Mouse (Mus musculus) retina, embryonic 14.5 days (tissue): ENCODE results near the gene Prkra.

Experiments used
- DNase-seq: peaks from one replicate; pipeline ENCODE4 v3.0.0-alpha.2; 2015; ENCODE audit warnings: low spot score

The Prkra gene

DNA sequence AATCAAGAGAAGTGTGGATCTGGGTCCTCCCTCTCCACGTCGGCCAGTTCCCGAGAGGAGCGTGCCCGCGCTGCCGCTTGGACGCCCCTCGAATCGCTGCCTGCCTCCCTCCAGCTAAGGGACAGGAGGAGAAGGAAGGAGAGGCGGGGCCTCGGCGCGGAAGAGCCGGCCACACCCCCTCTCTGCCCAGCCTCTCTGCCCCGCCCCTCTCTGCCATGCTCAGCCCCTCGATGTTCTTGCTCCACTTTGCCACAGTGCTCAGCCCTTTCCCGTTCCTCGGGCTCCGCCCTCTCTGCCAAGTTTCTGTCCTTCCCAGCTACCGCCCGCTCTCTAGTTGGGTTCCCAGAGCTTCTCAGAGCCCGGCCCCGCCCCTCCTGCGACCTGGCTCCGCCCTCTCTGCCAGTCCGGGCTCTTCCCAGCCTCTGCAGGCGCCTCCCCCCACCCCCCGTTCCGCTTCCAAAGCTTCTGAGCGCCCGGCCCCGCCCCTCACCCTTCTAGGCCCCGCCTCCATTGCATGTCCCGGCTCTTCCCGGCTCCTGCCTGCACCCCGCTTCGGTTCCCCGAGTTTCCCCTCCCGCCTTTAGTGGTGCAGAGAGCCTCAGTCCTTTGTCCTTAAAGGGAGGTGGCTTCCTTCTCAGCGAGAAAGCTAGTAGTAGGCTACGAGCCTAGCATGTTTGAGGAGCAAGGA lies at the start of gene Prkra, which contains the start of gene Pjvk:
Prkra (minus strand) TSS at position 133 of the 688 bp plus-strand sequence.
Pjvk (plus strand) TSS at position 594 of the 688 bp plus-strand sequence.
- peak; percentile 99 for DNase-seq

DNA sequence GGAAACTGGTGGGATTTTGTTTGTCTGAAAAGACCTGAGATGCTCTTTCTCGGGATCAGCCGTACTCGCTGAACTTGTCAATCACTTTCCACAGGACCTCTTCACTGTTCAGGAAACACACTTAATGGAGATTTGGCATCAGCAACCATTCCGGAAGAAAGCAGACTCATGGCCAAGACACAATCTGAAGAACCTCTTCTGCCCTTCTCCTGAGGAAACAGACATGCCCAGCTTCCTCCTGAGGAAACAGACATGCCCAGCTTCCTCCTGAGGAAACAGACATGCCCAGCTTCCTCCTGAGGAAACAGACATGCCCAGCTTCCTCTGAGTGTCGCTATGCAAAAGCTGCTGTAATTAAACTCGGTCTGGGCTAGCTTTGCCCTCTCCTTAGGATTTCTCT lies 47.5 kb upstream of the Prkra start:
- no peak for DNase-seq

DNA sequence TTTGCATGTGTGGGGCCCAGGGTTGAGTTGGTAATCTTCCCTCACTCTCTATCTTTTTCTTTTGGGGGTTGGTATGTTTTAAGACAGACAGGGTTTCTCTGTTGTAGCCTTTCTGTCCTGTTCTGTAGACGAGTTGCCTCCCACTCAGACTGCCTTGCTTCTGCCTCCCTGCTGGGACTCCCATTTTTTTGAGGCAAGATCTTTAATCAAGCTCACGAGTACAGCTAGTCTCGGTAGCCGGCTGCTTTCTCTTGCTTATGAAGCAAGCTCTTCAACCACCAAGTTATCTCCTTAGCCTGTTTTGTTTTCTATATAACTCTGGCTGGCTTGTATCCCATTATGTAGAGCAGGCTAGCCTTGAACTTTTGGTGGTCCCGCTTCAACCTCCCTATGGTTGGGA lies 46.0 kb upstream of the Prkra start:
- DNase-seq: no peak

DNA sequence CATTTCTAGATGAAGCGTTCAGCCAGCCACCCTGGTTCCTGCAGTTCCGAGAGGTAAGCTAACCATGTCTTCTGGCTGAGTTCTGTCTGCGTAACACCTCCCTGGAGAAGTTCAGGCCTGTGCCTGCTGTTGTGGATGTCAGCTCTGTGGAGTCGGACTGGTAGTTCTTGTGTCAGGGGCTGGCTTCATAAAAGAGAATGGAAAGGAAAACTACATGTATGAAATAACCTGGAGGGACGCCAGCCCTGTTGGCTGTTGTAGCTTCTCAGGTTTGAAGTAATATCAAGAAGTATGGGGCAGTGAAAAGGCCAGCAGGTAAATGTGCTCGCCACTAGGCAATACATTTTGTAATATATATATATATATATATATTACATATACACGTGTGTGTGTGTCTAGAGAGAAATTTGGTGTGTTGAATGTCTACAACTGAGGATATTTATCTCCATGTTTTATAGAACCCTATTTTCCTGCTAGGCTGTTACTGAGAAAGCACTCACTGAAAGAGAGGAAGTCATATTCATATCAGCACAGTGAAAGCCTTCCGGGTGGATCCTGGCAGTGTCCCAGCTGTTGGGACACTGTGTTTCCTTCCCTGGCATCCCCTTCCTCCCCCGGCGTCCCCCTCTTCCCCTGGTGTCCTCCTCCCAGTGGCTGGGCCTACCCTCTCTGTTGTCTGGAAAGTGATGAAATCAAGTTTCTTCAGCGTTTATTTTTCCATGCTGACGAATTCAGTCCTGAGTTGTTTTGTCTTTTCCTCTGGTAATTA lies 42.8 kb upstream of the Prkra start:
- DNase-seq: no peak

DNA sequence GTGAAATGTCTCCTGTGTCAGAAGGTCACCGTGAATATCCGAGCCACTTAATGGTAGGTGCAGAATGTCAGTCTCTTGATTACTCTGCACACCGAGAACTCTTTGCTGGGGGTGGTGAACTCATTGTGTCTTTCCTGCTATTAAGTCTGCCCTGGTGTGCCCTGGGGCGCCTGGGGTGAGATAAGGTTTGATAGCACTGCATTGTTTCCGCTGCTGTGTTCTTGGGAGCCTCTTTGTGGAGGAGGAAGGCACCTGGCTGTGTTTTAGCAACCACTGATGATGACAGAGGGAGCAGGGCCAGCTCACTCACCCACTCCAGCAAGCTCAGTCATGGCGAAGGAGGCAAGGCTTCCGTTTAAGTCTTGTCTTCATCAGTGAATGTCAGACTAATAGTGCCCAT lies 40.3 kb upstream of the Prkra start:
- no peak for DNase-seq

DNA sequence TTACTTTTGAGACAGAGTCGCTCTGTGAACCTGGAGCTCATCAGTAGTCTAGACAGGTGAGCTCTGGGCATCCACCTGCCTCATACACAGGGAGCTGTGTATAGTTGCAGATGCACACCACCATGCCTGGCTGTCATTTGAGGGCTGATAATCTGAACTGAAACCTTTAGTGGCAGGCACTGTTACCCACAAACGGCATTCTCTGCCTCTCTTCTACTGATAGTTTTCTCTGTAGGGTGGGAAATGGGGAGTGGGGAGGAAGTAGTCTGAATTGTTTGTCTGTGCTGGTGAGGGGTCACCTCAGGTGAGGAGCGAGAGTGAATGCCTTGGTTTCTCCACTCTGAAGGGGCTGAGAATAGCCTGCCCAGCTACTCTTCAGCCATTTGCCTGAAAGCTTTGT lies 39.8 kb upstream of the Prkra start:
- no peak for DNase-seq

DNA sequence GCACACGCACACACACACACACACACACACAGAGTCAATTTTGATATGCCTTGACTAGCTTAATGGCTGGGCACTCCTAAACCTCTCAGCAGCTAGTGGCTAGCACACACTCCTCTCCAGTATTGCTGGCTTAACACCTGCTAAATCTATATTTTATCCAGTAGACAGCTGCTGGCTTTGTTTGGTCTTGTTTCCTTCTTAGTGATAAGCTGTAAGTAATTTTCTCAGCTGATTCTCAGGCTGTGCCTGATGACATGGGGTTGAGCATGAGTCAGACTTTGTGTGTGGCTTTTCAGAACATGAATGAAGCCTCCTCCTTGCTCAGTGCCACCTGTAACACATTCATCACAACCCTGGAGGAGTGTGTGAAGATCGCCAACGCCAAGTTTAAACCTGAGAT lies 39.2 kb upstream of the Prkra start:
- DNase-seq: no peak

DNA sequence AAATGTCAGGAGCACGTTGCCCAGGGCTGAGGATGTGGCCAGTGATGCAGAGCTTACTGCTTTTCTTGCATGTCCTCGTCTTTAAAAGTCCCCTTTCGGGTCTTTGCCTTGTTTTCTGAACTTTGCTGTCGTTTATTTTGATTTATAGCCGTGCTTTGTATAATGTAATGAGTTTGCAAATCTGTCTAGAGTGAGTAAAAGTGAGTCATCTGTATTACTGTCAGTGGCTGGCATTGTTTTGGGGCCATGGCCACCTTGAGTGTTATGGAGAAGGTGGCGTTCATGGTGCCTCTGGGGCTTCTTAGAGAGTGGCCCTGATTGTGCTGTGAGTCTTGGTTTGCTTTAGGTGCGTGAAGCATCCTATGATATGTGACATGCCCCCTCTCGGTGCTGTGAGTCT lies 34.5 kb upstream of the Prkra start:
- no peak for DNase-seq

DNA sequence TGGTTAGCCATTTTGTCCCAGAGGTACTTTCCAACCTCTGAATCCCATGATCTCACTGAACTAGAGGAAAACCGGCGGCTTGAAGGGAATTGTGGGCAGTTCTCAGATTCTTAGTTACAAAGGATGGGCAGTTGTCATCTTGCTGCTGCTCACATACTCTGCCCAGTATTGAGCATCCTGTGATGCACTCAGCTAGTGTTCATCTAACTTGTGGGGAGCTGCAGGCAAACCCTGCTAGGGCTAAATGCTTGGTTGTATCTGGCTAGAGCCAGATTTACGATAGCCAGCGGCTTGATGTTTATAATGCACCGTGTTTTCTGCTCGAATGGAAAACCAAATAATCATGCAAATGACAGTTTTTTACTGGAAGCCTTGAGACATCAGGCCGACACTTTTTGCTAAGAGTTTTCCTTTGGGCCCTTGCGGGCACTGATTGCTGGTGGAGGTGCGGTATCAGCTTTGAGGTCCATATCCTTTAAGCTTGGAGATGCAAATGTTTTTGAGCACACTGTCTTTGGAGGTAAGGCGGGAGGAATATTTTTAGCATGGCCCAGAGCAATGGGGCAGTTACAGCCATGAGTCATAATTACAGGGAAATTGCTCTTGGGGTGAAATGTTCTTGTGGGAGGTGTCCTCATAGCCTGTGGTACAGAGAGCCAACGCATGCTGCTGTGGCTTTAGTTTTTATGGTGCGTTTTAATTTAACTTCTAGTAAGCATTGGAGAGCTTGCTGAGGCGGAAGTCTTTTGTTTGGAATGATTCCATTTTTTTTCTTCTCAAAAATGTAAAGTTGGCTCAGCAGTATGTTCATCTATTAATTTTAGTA lies 28.8 kb upstream of the Prkra start:
- peak; percentile 12 for DNase-seq

DNA sequence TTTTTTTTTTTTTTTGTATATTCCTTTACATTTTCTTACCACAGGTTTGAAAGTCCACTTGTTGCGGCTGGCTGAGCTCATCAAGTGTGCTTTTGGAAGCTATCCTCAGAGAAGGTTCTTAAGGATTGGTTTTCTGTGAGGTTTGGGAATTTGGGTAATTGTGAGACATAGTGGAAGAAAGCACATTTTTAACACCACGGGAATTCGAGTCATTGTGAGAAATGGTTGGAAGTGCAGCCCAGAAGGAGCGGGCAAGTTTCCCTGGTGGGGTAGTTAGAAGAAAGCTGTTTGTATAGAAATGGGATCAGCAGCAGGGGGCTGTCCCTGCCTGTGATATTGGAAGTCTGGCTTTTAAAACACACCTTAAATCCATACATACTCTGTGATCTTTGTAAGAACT lies 28.1 kb upstream of the Prkra start:
- DNase-seq: no peak

DNA sequence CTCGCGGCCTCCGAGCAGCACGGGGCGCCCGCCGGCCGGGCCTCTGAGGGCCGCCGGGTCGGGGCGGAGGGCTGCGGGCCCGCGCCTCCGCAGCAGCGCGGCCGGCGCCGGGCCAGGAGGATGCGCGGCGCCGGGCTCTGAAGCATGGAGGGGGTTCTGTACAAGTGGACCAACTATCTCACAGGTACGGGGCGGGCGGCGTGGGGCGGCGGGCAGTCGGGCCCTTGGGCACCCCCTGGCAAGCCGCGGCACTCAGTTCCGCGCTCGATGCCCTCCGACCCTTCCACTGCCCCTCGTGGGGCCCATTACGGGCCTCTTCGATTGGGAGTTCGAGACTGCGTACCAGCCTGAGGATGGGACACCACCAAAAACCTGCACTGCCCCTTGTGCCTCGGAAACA lies 27.6 kb upstream of the Prkra start:
- DNase-seq: peak; percentile 51

DNA sequence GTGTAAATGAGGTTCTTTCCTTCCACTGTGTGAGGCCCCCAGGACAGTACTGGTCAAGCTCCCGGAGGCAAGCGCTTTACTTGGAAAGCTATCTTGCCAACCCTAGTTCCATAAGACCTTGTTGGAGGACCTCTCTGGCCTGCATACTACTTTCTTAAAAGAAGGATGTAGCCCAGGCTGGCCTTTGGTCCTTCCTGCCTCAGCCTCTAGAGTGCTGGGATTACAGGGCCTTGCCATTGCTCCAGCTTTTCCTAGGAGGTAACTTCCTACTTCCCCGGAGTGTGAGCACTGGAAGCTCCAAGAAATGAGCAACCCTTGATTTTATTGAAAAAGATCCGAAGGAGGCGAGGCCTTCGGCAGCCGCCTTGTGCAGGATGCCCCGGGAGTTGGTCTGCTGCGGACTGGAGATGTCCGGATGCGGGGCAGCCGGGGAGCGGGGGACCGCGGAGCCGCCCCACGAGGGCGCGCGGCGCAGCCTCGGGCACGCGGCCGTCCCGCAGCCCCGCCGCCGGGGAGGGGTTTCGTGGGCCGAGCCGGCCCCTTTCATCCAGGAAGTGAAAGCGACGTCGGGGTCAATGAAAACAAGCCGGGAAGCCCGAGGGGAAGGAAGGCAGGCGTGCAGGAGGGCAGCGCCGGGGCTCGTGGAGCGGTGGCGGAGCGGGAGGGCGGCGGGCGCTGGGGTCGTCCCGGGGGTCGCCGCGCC lies 27.1 kb upstream of the Prkra start, which contains the start of gene Plekha3:
Plekha3 (plus strand) TSS at position 557 of the 703 bp plus-strand sequence.
- DNase-seq: peak; percentile 76

DNA sequence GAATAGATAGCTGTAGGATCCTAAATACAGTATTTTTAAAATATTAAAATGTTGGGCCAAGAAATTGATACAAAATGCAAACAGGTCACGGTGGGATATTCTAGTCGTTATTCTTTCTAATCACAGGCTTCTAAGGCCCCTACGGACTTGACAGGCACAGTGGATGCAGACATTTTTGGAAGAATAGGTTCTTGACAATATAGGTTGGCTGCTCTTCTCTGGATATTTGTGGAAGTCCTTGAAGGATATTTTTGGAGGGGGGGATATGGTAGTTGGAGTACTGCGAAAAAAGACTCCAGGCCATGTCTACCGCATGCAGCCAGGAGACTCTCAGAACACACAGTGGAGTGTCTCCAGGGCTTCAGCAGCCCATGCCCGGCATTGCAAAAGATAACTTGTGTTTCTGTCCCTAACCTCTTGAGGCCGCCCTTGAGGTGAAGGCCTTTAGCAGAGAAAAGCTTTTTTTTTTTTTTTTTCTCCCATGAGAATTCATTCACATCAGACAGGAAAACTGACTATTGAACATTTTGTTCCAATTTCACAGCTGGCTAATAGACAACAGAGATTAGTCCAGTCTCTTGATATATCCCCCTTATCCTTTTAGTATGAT lies 25.8 kb upstream of the Prkra start:
- peak; percentile 73 for DNase-seq

DNA sequence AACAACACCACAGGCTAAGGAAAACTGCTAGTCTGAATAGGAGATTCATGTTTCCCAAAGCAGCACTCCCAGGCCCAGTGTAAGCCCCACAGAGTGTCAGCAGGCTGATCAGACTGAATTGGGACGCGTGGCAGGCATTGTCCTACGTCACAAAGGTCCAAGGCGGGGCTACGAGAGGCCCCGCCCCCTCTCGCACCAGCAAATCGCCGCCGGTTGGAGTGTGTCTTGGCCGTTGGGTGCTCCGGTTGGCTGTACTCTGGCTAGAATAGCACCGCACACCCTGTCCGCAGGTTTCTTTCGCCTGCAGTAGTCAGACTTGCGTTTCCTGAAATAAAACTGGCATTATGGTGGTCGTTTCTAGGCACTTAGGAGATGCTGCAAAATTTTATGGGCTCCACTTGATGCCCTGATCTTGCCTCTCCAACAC lies 25.2 kb upstream of the Prkra start, which contains the start of gene Fkbp7:
Fkbp7 (minus strand) TSS at position 151 of the 427 bp plus-strand sequence.
- DNase-seq: peak; percentile 97

DNA sequence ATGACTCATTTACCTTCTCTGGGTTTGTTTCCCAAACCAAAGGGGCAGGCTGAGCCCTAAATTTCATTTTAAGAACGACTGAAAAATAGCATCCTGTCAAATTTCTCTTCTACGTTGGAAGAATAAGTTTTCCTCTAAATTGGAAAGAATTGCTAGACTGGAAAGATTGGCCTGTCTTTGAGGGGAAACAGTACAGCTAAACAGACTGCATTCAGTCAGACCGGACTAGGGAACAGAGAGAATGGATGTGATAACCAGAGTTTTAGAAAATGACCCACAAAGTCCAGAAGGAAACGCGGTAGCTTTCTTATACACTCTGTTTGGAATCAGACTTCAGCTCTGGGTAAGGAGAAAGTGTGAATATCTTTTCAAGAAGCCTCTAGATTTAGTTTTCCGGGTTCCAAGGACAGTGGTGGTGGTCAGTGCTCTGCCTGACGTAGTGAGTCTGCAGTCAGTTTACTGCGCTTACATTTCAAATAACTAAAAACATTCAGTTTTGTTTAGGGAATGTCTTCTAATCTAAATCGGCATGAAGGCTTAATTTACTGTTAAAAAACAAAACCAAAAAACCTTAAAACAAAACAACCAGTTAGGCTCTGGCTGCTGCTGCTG lies 24.4 kb upstream of the Prkra start:
- DNase-seq: peak; percentile 20

DNA sequence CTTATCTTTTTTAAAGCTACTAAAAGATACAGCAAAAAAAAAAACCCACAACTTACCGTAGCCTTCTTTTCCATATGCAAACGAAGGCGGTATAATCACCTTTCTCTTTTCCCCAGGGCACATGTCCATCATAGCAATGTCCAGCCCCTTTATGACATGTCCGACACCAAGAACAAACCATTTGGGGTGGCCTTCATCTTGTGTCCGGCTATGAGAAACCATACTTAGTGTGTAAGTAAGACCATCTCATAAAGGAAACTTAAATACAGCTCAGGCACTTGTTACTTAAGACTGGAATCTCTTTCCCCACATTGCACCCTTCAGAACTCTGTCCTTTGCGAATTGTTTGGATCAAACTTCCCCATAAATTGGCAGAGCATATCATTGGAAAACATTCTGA lies 23.8 kb upstream of the Prkra start:
- DNase-seq: no peak

DNA sequence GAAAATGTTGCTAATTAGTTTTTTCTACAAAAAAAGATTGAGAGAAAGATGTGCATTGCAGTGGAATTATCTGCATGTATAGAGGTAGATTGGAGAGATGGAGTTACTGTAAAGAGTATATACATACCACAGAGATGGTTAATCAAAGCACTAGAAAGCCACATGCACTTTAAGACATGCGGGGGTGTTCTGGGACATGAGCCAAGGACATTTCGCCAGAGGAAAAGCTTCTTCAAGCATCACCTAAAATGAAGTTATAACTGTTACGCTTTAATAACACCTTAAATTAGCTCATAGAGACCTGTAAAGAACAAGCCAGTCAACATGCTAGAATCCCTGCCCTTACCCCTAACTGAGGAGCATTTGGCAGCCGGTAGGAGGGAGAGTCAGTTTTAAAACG lies 19.4 kb upstream of the Prkra start:
- DNase-seq: no peak

DNA sequence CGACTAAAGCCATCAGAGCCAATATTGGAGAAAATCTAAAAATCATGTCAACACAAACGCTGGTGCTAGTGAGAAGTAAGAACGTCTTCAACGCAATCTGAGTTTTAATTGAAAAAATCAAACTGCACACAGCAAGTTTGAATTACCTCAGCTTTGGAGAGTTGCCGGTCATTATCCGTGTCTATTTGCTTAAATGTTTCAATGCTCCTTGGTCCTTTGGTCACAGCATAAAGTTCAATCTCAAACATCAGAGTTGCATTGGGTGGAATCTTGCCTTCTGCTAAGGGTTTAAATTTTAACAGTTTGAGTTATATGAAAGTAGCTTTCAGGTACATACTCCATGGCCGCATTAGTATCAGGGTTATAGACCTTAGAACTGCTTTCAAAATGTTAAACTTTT lies 17.7 kb upstream of the Prkra start:
- DNase-seq: no peak

DNA sequence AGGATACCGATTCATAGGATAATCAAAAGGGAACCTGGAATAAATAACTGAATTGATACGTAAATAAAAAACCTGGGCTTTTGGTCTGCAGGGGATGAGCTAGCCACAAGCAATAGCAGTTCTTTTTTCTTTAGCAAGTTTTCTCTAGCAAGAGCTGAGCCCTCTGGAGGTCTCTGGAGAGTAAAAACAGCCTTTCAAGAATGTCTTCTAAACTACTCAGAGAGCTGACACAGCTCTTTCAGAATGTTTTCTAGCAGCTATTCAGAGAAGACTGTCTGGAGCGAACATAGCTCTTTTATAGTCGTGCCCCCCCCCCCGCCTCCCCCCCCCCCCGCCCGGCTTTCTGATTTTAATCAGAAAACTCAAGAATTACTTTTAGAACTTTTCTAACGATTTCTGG lies 11.6 kb upstream of the Prkra start:
- no peak for DNase-seq

DNA sequence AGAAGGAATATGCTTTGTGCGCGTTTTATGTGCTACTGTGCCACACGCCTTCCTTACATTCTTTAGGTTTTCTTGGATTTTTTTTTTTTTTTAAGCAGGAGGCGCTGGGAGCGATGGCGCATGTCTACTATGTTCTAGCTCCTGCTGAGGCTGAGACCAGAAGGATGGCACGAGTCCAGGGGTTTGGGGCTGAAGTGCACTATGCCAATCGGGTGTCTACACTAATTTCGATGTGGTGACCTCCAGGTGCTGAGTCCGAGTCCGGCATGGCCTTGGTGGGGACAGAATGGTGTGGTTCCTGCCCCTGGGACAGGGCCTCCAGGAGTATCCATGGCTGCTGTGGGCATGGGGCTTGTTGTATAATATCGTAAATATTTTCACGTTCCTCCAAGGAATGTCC lies 10.7 kb upstream of the Prkra start:
- no peak for DNase-seq

DNA sequence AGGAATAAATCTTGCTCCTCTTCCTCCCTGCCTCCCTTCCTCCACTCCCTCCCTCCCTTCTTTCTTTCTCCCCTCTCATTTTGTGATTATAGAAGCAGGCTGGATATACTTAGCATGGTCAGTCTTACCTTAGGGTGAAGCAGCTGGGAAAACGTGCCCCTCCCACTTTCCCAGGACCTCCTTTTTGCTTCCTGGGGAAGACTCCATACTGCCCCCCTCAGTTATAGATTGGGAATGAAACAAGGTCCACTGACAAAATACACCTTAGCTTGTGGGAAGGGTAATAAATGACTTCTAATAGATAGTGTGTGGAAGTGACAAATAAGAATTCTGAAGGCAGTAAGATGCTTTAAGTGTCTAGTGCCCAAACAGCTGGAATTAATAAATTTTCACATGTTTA lies 8.2 kb upstream of the Prkra start:
- peak; percentile 44 for DNase-seq
